Mouse (Mus musculus) layer of hippocampus, postnatal 36 days (tissue): ENCODE measurements at regions not wholly inside any gene's neighbourhood (a gene's known extent, or its start where the extent isn't known, plus 50 kb on each side); places are given as distances from the start of the nearest gene placed in this dataset.

Source experiments
- DNase-seq, 2 experiments: peaks; one replicate each; pipeline ENCODE4 v3.0.0; 2022

DNA sequence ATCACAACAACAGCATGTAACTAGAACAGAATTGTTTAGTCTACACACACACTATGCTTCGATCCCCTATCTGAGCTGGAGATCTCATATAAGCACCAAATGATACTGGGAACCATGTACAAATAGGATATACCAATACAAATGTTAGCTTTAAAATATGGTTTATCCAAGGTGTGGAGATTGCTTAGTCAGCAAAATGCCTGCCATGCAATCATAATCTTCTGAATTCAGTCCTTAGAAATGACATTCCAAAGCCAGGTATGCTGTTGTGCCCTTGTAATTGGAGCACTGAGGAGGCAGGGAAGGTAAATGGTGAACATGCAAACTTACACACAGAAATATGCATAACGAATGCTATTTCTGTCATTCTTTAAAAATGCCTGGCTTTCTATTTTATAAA, 54.0 kb upstream of the Thsd7b start:
- no peak for DNase-seq

DNA sequence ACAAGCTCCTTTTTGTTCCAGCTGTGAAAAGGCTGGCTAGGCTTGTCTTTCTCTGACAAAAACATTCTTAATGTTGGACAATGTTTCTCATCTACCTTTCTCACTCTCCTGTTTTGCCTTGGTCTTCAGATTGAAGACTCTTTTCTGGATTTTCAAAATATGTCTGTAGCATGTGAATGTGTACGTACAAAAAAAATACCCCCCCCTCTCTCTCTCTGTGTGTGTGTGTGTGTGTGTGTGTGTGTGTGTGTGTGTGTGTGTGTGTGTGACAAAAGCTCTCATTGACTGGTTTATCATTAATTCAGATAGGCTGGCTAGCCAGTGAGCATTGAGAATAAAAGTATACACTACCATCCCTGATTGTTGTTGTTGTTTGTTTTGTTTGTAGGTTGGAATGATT, 64.3 kb upstream of the Thsd7b start:
- no peak for DNase-seq

DNA sequence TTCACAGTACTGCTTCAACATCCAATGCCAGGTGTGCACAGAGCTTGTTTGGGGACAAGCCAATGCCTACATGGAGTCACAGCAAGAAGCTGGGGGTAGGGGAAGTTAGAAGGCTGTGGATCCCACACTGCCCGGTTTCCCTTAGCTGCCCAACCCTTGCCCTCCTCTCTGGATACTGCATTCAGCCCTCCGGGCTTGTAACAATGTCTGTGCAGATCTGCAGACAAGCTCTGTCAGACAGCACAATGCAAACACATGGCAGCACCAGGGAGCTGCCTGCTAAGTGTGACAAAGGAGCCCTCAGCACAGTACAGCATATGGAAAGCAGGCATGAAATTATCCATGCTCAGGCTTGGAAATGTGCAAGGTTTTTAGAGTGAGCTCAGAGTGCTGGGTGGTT, 64.7 kb upstream of the Thsd7b start:
- peak; percentile 27 to 40 for DNase-seq

DNA sequence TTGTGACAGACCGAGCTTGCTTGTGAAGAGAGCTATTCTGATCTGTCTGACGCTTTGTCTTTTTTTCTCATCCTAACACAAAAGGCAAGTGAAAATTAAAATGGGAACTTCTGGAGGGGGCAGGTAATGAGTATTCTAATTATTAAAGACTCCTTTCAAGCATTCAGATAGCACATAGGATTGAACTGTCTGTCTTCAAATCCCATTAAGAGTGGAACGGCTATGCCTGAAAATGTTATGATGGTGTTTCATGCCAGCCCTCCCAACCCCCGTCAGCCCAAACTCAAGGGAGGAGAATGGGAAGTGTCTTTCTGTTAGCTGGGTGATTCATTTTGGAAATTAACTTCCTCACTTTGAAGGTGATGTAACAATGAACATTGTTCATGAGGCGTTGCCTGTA, 65.4 kb upstream of the Thsd7b start:
- no peak for DNase-seq

DNA sequence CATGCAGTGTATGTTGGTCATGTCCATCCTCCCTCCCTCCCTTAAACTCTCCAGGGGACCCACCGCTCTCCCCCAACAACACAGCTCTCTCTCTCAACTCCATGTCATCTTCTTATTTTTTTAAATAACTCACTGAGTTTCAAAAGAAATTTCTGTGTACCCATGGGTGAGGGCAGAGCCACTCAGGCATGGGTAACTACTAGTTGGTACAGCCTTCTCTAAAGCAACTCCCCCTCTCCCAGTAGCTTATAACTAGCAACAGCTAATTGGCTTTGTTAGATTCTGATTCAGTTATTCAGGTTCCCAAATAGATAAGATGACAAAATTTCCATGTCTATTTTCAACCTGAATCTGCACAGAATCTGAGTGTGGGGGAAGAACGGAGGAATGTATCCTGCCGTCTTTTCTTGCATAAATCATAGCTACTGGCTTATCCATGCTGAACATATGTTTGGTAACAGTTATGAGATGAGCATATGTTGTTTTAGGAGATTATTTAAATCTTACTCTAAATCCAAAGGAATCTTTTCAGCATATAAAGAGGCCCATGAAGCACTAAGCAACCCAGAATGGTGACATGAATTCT, 92.8 kb upstream of the Thsd7b start:
- DNase-seq, result no peak

DNA sequence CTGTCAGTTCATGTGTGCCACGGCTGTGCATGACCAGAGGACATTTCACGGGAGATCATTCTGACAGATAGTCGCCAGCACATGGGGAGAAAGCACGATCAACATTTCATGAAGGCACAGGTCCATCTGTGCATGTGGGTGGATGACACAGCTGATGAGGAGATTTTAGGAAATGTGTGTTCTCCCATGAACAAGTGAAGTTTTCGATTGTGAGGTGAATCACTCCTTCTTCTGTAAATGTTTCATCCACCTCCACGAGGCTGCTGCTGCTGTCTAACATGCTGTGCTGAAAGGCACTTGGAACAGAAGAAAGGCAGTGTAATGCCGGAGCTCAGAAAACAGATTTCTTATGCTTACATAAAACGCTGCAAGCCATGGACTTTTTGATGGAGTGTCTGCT, 103.2 kb upstream of the Thsd7b start:
- DNase-seq, result peak; percentile 49 to 53

DNA sequence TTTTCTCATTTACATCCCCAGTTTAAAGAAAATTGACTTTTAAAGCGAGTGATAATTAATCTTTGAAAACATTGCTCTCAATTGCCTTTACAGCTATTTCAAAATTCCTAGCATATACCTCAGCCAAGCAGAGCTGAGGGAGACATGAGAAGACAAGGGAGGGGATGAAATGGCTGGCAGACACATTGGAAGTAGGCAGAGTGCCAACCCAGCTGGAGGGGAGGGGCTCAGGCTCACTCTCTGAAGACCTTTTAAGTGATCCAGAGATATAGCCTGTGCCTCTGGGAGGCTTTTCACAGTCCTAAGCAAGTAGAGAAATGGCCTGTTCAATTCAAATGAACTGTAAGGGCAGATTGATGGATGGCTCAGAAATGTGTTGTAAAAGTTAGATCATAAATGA, 122.5 kb upstream of the Thsd7b start:
- DNase-seq, result no peak

DNA sequence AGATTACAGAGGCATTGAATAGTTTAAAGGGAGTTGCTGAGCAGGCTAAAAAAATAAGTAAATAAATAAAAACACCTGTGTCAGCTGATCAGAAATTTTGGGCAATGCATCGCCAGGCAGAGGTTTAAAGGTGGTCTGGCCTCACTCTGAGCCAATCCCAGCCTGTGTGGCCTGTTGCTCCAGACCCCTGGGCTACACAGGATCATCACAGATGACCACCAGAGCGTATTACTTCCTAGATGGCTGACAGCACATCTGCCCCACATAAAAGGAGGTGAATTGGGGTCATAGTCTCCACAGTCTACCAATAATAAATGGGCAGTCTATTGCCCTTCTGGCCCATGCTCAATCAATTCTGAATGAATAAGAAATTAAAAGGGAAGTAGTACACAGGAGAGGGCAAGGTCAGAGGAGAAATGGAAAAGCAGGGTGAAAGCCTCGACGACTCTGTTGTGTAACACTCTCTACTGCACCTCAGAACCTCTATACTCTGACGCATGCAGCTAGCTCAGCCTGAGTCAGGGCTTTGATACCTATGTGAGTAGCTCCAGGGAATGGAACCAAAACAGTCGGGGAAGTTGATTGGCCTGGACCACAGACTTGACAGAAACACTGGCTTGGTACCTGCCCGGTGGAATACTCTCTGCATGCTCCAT, 124.2 kb upstream of the Thsd7b start:
- no peak for DNase-seq

DNA sequence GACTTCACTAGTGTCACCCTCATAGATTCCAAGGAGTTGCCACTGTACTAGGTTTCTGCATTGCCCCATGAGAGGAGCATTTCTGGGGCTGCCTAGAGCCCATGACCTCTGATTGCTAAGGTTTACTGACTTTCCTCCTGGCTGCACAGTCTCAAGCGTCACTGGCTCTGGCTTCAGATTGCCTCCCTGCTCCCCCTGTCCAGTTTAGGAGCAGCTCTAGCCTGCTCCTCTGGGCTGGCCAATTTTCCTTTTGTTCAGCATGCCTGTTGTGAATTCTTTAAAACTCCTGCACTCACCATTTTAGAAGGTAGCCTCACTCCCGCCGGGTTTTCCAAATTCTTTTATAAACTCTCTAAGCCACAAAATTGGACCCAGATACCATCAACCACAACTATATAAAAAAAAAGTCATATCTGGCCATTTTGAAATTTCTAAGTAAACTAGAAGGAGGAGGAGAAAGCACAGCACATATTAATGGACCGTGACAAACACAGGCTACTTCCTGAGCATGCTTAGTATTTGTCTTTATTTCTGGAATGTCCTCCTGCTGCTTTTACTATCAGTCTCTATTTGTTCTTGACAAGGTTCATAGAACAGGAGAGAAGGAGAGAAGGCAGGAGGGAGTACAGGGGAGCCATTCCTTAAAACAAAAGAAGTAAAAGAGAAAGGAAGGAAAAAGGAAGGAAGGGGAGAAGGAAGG, 126.6 kb upstream of the Thsd7b start:
- no peak for DNase-seq

DNA sequence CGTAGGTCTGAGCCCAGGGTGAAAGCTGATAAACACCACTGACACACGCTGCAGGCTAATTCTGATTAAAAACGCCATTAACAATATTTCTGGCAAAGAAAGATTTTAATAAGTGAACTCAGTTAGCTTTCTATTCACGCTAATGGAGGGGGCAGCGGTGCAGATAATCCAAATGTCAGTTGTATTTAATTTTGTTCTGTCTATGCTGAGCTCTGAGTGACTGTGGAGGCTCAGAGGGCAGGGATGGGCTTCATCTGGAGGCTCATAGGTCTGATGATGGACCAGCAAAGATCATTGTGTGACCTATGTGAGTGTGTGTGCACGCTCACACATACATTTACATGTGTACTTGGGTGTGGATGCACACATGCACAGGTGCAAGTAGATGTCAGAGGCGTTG, 134.3 kb upstream of the Thsd7b start:
- DNase-seq, result no peak

DNA sequence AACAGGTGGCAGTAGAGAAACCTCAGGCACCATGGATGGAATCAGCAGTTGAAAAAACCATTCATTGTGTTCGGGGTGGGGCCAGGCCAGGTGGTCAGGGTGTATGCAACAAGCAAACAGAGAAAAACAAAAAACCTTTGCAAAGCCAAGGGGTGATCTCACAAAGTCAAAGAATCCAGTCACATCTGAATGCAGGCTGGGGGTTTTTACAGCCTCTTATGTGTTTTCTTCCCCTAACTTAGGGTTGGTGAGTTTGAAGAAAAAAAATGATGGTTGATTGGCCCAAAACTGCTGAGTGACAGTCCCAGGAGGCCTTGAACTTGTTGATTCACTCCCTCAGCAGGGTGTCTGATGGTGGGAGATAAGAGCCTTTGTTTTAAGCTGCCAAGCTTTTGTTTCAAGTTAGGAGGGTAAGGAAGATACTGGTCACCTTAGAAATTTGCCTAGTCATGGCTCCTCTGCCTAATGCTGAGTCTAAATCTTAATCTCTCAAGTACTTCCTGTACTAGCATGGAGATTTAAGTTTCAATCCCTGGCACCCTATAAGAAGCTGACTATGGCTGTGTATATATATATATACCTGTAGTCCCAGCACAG, 166.0 kb upstream of the Thsd7b start:
- DNase-seq, result no peak

DNA sequence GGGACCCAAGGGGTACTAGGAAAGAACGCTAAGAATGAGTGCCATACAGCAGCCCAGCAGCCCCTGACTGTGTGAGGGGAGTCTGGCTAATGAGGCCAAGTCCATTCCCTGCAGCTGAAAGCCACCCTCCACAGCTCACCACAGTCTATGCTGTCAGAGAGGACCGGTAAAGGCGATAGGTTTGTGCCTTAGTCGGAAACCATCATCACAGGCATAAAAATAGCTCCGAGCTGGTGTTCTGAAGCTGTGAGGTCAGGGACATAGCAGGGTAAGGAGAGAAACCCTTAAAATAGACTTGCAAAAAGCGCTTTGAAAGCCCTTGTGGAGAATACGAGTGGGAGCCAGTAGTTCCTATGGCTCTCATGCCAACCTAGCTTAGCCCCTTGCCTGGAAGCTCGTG, 172.1 kb upstream of the Thsd7b start:
- no peak for DNase-seq

DNA sequence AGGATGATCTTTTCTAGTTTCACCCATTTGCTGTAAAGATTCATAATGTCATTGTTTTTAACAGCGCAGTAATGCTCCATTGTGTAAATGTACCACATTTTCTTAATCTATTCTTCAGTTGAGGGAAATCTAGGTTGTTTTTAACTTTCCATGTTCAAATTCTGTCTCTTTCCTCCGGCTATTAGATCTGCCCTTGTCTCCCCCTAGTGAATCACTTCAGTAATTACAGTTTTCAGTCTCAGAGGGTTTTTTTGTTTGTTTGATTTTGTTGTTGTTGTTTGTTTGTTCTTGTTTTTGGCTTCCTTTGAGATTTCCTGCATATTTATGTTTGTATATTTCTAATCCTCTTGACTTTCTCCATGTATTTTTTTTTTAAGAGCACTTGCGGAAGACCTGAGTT, 194.8 kb upstream of the Thsd7b start:
- DNase-seq, result no peak

DNA sequence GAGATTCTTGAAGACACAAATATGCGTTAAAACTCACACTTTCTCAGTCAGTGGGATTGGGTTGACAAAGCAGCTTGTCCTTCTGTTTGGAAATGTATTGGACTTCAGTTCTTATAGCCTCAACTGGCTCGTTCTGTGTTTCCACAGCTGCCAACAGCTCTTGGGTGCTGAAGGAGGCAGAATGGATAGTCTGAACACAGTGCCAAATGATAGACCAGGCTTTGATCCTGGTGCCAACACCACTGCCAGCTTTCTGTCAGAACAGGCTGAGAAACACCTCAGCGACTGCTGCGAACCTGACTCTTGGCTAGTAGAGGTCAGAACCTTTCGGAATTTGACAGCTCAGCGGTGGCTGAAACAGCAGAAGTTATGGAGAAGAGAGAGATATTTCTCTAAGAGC, 215.9 kb upstream of the Thsd7b start:
- DNase-seq, result no peak

DNA sequence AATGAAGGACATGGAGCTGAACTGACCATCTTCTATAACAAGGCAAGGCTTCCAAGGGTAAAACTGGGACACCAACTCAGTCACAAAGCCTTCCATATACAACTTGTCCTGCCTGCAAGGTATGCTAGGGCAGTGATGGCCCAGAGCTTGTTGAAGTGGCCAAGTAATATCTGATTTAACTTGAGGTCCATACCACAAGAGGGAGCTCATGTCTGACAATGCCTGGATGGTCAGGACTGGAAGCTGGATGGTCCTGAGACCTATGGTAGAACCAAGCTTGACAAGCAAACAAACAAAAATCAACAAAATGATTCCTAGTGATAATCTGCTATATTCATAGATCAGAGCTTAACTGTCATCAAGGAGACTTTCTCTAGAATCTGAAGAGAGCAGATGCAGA, 217.8 kb upstream of the Thsd7b start:
- no peak for DNase-seq

DNA sequence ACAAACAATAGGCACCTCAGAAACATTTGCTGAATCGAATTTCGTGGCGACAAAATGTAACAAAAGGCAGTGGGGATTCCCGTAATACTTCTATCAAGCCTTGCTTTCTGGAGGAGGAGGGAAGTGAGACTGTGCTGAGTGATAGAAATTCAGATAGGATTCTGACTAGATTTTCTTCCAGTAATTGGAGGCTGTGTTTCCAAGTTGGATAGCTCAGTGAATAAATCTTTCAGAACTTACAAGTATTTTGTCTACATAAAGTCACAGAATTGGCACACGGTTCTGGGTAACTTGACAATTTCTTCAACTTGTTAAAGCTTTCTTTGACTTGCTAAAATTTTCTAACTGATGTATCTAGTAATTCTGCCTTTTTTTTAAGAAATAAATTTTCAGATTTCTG, 239.4 kb upstream of the Thsd7b start:
- no peak for DNase-seq

DNA sequence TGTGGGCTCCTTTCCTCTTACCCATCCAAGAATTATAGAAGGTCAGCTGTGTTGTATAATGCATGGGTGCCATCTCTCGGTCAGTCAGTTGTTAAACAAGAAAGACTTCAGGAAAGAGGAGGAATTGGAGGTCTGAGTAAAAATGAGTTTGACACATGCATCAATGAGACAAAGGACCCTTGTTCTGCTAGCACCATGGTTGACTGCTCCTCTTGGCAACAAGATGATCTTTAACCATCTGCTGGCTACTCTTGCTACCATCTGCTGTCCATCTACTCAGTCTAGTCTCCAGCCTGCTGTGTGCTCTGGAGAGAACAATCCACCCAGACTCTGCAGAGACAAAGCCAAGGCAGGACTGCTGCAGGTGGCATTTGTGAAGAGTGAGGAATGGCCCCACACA, 267.2 kb upstream of the Thsd7b start:
- DNase-seq, result no peak

DNA sequence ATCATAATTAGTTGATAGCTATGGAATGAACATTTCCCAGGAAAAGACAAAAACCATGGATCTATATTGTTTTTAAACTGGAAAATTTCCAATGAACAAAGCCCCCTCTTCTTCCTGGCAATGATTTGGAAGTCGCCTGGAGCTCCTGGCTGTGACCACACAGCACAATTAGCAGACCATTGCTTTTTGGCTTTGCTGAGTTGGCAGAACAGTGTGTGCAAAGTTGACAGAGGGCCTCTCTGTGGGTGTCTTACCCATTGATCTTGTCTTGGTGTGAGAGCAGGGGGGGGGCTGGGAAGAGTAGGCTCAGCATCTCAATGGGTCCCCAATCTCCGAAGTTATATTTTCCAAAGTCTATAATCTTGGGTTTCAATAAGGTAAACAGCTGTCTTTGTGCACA, 270.8 kb upstream of the Thsd7b start:
- no peak for DNase-seq

DNA sequence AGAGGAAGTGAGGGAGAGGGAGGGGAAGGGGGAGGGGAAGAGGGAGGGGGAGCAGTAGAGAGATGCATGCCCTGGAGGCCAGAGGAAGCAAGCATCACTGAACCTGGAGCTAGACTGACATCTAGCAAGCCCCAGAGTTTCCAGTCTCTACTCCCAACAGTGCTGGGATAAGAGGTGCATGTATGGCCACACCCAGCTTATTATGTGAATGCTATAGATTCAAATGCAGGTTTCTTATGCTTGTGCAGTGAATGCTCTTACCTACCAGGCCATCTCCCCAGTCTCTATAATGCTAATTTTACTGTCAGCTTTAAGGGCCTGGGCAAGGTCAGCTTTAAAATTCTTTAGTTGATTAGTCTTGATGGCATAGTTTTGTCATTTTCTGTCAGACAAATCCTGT, 271.3 kb upstream of the Thsd7b start:
- DNase-seq, result no peak

DNA sequence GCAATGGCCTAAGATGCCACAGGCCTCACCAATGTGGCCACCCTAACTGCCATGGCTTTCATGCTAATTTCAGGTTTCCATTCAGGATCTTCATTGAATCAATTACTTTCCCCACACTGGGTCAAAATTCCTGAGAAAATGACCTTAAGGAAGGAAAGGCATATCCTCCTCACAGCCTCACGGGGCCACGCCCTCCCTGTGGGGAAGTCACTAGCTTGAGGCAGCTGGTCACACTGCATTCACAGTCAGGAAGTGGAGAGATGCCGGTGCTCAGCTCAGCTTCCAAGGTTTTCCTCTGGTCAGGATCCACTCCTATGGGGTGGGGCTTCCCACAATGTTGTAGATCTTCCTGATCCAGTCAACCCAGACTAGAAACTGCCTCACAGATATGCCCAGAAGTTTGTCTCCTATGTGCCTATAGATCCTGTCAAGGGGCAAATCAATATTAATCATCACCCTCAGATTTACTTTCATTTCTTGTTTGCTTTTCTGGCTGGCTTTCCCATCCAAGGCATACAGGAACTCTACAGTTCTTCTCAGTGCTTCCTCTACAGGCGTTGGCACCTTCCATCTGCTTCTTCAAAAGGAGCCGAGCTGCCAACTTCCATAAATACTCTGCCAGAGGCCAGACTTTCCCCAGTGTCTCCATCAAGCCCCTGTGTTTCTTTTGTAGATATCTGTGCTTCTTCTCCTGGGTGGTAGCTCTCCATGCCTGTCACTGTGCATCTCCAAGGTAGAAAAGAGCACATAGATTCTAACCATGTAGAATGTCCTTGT, 273.2 kb upstream of the Thsd7b start:
- no peak for DNase-seq

DNA sequence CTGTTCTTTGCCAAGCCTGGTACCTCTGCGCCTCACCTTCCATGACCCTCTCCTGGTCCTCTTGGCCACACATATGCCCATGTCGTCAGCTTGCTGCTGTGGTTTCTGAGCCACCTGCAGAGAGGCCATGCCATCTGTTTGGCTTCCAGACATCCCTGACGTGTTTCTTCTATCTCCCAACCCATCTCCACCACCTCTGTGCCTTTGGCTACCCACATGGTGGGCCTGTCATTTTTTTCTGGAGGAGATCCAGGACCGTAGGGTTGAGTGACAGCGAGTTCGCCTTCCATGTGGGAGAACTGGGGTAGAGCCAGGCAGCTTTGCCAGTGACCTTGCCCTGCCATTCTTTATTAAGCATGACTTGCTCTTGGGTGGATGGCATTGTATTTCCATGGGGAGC, 278.4 kb upstream of the Thsd7b start:
- no peak for DNase-seq

DNA sequence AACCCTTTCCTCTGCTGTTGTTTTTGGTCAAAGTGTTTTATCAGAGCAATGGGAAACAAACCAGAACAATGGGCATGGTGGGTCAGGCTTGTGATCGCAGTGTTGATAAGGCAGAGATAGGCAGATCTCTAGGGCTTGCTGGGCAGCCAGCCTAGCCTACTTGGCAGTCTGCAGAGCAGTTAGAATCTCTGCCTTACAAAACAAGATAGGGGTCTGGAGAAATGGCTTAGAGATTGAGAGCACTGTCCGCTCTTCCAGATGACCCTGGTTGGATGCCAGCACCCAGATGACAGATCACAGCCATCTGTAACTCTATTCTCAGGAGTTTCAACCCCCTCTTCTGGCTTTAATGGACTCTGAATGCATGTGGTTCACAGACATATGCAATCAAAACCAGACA, 289.7 kb upstream of the Thsd7b start:
- no peak for DNase-seq

DNA sequence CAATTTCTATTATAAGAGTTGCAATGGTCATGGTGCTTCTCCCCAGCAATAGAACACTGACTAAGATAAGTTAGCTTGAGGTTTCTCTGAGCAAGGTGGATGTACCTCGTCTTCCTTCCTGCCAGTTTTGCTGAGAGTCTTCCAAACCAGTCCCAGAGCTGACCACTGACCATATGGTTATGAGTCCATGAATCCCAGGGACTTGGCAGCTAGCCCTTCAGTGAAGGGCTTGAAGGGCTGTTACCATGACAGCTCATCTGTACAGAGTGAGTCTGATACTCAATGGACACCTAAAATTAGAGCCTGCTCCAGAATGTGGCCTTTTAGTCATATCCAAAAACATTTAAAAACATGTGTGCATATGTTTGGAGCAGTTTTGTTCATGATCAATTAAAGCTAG, 297.5 kb upstream of the Thsd7b start:
- no peak for DNase-seq
